Mouse (Mus musculus): ENCODE results near the gene Adh1. TPM values are rescaled to one million over a fixed set of nuclear protein-coding genes. Genes with fewer than 3 reads are reported as not detected.

The Adh1 gene
- total and polyA plus RNA-seq, 2 experiments from 2014 or later = 3.2 to 4.2 TPM

- ATAC-seq (ENCODE audit: low FRiP score) (no peak), DNase-seq (ENCODE audit: low spot score) (no peak)
- no peak for TF ChIP-seq CTCF (IDR thresholded peaks at IDR 0.05)
- no peaks in the 10 kb centered on the region for H3K9me3 ChIP-seq (ENCODE audit: low read length)
- H3K27me3 ChIP-seq (ENCODE audit: insufficient read depth, low read length) = no peaks in the 10 kb centered on the region
- H3K4me3 ChIP-seq (ENCODE audit: low read depth, low read length) = no peak overlapping the region
- H3K4me2 ChIP-seq (ENCODE audit: low read depth, low read length, poor library complexity, severe bottlenecking) = no peak overlapping the region
- H3K4me1 ChIP-seq (ENCODE audit: insufficient read depth, low read length) = no peaks in the 10 kb centered on the region
- WGBS = 93% methylated on average over 8 of the region's 8 CpGs
- no peak overlapping the region for H3K27ac ChIP-seq (ENCODE audit: low read depth, low read length)
- H3K36me3 ChIP-seq (ENCODE audit: insufficient read depth, low read length) = no peaks in the 10 kb centered on the region
- no peak overlapping the region for H3K9ac ChIP-seq (replicated peaks; ENCODE audit: low read length, poor library complexity, severe bottlenecking)
Observed at GRCm38 (mm10) chr3:138248746-138249145, 12.0 kb upstream of the Adh1 start.

GRCm38 (mm10) chr3:138251156-138251555, 9.6 kb upstream of the Adh1 start:
- H3K27me3 ChIP-seq (ENCODE audit: insufficient read depth, low read length) = no peaks in the 10 kb centered on the region
- no peaks in the 10 kb centered on the region for H3K36me3 ChIP-seq (ENCODE audit: insufficient read depth, low read length)
- no peak for TF ChIP-seq CTCF (IDR thresholded peaks at IDR 0.05)
- no peak overlapping the region for H3K4me3 ChIP-seq (ENCODE audit: low read depth, low read length)
- H3K9ac ChIP-seq (replicated peaks; ENCODE audit: low read length, poor library complexity, severe bottlenecking) = no peak overlapping the region
- H3K4me2 ChIP-seq (ENCODE audit: low read depth, low read length, poor library complexity, severe bottlenecking) = no peak overlapping the region
- WGBS = 91% methylated on average over 6 of the region's 6 CpGs
- H3K9me3 ChIP-seq (ENCODE audit: low read length) = no peaks in the 10 kb centered on the region
- ATAC-seq (ENCODE audit: low FRiP score) (no peak), DNase-seq (ENCODE audit: low spot score) (no peak)
- H3K4me1 ChIP-seq (ENCODE audit: insufficient read depth, low read length) = no peaks in the 10 kb centered on the region
- H3K27ac ChIP-seq (ENCODE audit: low read depth, low read length) = no peak overlapping the region

GRCm38 (mm10) chr3:138254205-138254604, 6.6 kb upstream of the Adh1 start:
- no peaks in the 10 kb centered on the region for H3K9me3 ChIP-seq (ENCODE audit: low read length)
- DNase-seq (ENCODE audit: low spot score) (no peak), ATAC-seq (ENCODE audit: low FRiP score) (no peak)
- no peaks in the 10 kb centered on the region for H3K36me3 ChIP-seq (ENCODE audit: insufficient read depth, low read length)
- H3K4me2 ChIP-seq (ENCODE audit: low read depth, low read length, poor library complexity, severe bottlenecking) = no peak overlapping the region
- H3K9ac ChIP-seq (replicated peaks; ENCODE audit: low read length, poor library complexity, severe bottlenecking) = no peak overlapping the region
- 47% methylated on average over 5 of the region's 5 CpGs for WGBS
- H3K27me3 ChIP-seq (ENCODE audit: insufficient read depth, low read length) = no peaks in the 10 kb centered on the region
- TF ChIP-seq CTCF (IDR thresholded peaks at IDR 0.05) = no peak
- no peak overlapping the region for H3K4me3 ChIP-seq (ENCODE audit: low read depth, low read length)
- no peaks in the 10 kb centered on the region for H3K4me1 ChIP-seq (ENCODE audit: insufficient read depth, low read length)
- no peak overlapping the region for H3K27ac ChIP-seq (ENCODE audit: low read depth, low read length)

- Histone ChIP-seq H3K36me3 (ENCODE audit: insufficient read depth, low read length) (no peaks in the 10 kb centered on the region), H3K27ac (ENCODE audit: low read depth, low read length) (no peak overlapping the region), H3K9me3 (ENCODE audit: low read length) (no peaks in the 10 kb centered on the region), H3K4me1 (ENCODE audit: insufficient read depth, low read length) (no peaks in the 10 kb centered on the region), H3K27me3 (ENCODE audit: insufficient read depth, low read length) (no peaks in the 10 kb centered on the region), H3K9ac (replicated peaks; ENCODE audit: low read length, poor library complexity, severe bottlenecking) (no peak overlapping the region), H3K4me3 (ENCODE audit: low read depth, low read length) (no peak overlapping the region), H3K4me2 (ENCODE audit: low read depth, low read length, poor library complexity, severe bottlenecking) (no peak overlapping the region)
- no peak for DNase-seq (ENCODE audit: low spot score)
- WGBS = 93% methylated on average over 3 of the region's 3 CpGs
- no peak for ATAC-seq (ENCODE audit: low FRiP score)
- TF ChIP-seq CTCF (IDR thresholded peaks at IDR 0.05) = no peak
Observed at GRCm38 (mm10) chr3:138255366-138255765, 5.4 kb upstream of the Adh1 start.

- ATAC-seq (ENCODE audit: low FRiP score) = no peak
- no peaks in the 10 kb centered on the region for H3K9me3 ChIP-seq (ENCODE audit: low read length)
- no peak overlapping the region for H3K4me2 ChIP-seq (ENCODE audit: low read depth, low read length, poor library complexity, severe bottlenecking)
- no peaks in the 10 kb centered on the region for H3K4me1 ChIP-seq (ENCODE audit: insufficient read depth, low read length)
- no peak overlapping the region for H3K4me3 ChIP-seq (ENCODE audit: low read depth, low read length)
- no peak overlapping the region for H3K9ac ChIP-seq (replicated peaks; ENCODE audit: low read length, poor library complexity, severe bottlenecking)
- WGBS = 83% methylated on average over 9 of the region's 9 CpGs
- H3K36me3 ChIP-seq (ENCODE audit: insufficient read depth, low read length) = no peaks in the 10 kb centered on the region
- no peak overlapping the region for H3K27ac ChIP-seq (ENCODE audit: low read depth, low read length)
- H3K27me3 ChIP-seq (ENCODE audit: insufficient read depth, low read length) = no peaks in the 10 kb centered on the region
- no peak for DNase-seq (ENCODE audit: low spot score)
- no peak for TF ChIP-seq CTCF (IDR thresholded peaks at IDR 0.05)
Observed at GRCm38 (mm10) chr3:138255780-138256550, 4.8 kb upstream of the Adh1 start.

- 86% methylated on average over 4 of the region's 4 CpGs for WGBS
- Histone ChIP-seq H3K27ac (ENCODE audit: low read depth, low read length) (no peak overlapping the region), H3K9ac (replicated peaks; ENCODE audit: low read length, poor library complexity, severe bottlenecking) (no peak overlapping the region), H3K4me2 (ENCODE audit: low read depth, low read length, poor library complexity, severe bottlenecking) (no peak overlapping the region), H3K27me3 (ENCODE audit: insufficient read depth, low read length) (no peaks in the 10 kb centered on the region), H3K9me3 (ENCODE audit: low read length) (no peaks in the 10 kb centered on the region), H3K4me1 (ENCODE audit: insufficient read depth, low read length) (no peaks in the 10 kb centered on the region), H3K4me3 (ENCODE audit: low read depth, low read length) (no peak overlapping the region), H3K36me3 (ENCODE audit: insufficient read depth, low read length) (no peaks in the 10 kb centered on the region)
- ATAC-seq (ENCODE audit: low FRiP score) (no peak), DNase-seq (ENCODE audit: low spot score) (no peak)
- no peak for TF ChIP-seq CTCF (IDR thresholded peaks at IDR 0.05)
Observed at GRCm38 (mm10) chr3:138262568-138262967, 1.8 kb downstream of the Adh1 start.

All from midbrain, postnatal 0 days (tissue).